Mouse (Mus musculus): ENCODE data around the gene Icosl. TPM values are rescaled to one million over a fixed set of nuclear protein-coding genes. Genes with fewer than 3 reads are reported as not detected.
A peak's percentile ranks its signal among the peaks of the same experiment; 100 is the strongest.

The Icosl gene
- polyA plus RNA-seq, 2 experiments: 2.2 to 2.4 TPM

DNA sequence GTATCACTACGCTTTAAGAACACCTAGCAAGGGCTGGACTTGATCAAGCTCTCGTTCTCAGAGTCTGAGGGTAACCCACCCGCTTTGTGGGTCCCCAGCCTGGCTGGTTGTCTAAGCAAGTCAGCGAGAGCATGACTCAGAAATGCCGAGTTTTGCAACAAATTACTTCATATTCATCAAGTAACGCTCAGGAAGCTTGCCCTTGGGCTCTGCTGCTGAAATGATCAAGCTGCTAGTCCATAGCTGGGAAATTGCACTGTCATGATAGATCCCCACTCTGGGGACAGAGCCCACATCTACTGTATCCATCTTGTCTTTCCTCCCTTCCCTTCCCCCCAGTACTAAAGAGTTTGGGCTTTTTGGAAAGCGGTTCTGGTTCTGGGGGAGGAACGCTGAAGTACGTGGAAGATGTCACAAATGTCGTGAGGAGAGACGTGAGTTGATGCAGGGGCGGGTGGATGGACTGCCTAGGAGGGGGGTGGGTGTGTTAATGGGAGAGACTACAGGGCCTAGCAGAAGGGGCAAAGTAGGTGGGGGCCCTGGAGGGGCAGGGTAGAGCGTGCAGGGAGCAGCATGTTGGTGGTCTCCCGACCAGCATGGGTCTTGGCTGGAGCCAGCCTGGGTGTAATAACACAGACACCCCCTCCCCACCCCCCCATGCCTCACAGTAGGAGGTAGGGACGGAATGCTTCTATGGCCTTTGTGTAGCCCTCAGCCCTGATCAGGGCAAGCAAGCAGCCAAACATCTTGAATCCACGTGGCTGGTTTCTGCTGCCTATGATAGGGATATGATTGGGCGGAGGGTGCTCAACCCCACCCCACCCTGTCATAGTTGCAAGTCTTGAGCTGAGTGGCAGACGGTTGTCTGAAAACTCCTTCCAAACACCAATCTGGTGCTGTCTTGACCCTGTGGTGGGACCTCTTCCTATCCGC lies 14.2 kb upstream of the Icosl start:
- Histone ChIP-seq H3K4me2 (ENCODE audit: low read depth) (no peak overlapping the region), H3K27ac (no peak overlapping the region), H3K9me3 (ENCODE audit: control insufficient read depth, low read length) (no peaks in the 10 kb centered on the region), H3K27me3 (ENCODE audit: control insufficient read depth, insufficient read depth, low read length) (no peaks in the 10 kb centered on the region), H3K4me3 (ENCODE audit: insufficient read depth in 1 of 2, low read depth in 2 of 2, low read length in 2 of 2) (no peak overlapping the region), H3K9ac (replicated peaks) (no peak overlapping the region), H3K36me3 (replicated peaks; ENCODE audit: control insufficient read depth, insufficient read depth, low read depth) (no peaks in the 10 kb centered on the region), H3K4me1 (replicated peaks; ENCODE audit: control insufficient read depth in 2 of 2, insufficient read depth in 2 of 2, low read length in 1 of 2) (peaks cover 0 to 3% of the 10 kb centered on the region in 2 experiments; a peak in 1 of 4 replicates)
- peak in 2 of 3 experiments; percentile 4 to 26 for DNase-seq (ENCODE audit: low read depth in 3 of 3, low spot score in 3 of 3)
- no peak for ATAC-seq (ENCODE audit: insufficient read depth)
- WGBS (ENCODE audit: insufficient replicate concordance): 40% methylated on average over 19 of the region's 19 CpGs
- TF ChIP-seq CTCF (IDR thresholded peaks at IDR 0.05; ENCODE audit: low read depth) (no peak), EP300 (IDR thresholded peaks at IDR 0.05; ENCODE audit: low read depth) (no peak)

GRCm38 (mm10) chr10:78057056-78057455 lies 12.0 kb upstream of the Icosl start:
- H3K9me3 ChIP-seq (ENCODE audit: control insufficient read depth, low read length): no peaks in the 10 kb centered on the region
- no peak for DNase-seq (ENCODE audit: low read depth in 3 of 3, low spot score in 3 of 3)
- 62% methylated on average over 8 of the region's 8 CpGs for WGBS (ENCODE audit: insufficient replicate concordance)
- TF ChIP-seq EP300 (IDR thresholded peaks at IDR 0.05; ENCODE audit: low read depth): no peak
- no peak for TF ChIP-seq CTCF (IDR thresholded peaks at IDR 0.05; ENCODE audit: low read depth)
- H3K36me3 ChIP-seq (replicated peaks; ENCODE audit: control insufficient read depth, insufficient read depth, low read depth): no peaks in the 10 kb centered on the region
- H3K27ac ChIP-seq: no peak overlapping the region
- no peak overlapping the region for H3K4me3 ChIP-seq (ENCODE audit: insufficient read depth in 1 of 2, low read depth in 2 of 2, low read length in 2 of 2)
- no peak overlapping the region for H3K4me2 ChIP-seq (ENCODE audit: low read depth)
- no peak overlapping the region for H3K9ac ChIP-seq (replicated peaks)
- H3K27me3 ChIP-seq (ENCODE audit: control insufficient read depth, insufficient read depth, low read length): no peaks in the 10 kb centered on the region
- peaks cover 0 to 3% of the 10 kb centered on the region in 2 experiments; a peak in 1 of 4 replicates for H3K4me1 ChIP-seq (replicated peaks; ENCODE audit: control insufficient read depth in 2 of 2, insufficient read depth in 2 of 2, low read length in 1 of 2)
- ATAC-seq (ENCODE audit: insufficient read depth): no peak

DNA sequence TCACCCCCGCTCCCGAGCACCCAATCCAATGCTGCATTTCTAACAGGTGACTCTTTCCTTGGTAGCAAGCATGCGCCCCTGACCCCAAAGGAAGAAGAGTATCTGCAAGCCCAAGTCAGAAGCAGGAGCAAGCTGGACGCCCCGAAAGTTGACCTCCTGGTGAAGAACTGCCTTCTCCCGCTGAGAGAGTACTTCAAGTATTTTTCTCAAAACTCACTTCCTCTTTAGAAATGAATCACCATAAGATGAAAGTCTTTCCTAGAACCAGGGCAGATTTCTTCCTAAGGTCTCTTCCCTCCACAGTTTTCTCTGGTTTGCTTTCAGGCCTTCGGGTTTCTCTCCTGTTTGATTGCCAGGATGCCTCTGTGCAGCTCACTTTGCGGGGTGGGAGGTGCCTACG lies 6.0 kb upstream of the Icosl start:
- H3K27me3 ChIP-seq (ENCODE audit: control insufficient read depth, insufficient read depth, low read length): no peaks in the 10 kb centered on the region
- DNase-seq (ENCODE audit: low read depth in 3 of 3, low spot score in 3 of 3): no peak
- H3K9me3 ChIP-seq (ENCODE audit: control insufficient read depth, low read length): no peaks in the 10 kb centered on the region
- no peak overlapping the region for H3K9ac ChIP-seq (replicated peaks)
- H3K4me3 ChIP-seq (ENCODE audit: insufficient read depth in 1 of 2, low read depth in 2 of 2, low read length in 2 of 2): no peak overlapping the region
- H3K36me3 ChIP-seq (replicated peaks; ENCODE audit: control insufficient read depth, insufficient read depth, low read depth): no peaks in the 10 kb centered on the region
- no peak overlapping the region for H3K27ac ChIP-seq
- no peak for ATAC-seq (ENCODE audit: insufficient read depth)
- 53% methylated on average over 9 of the region's 9 CpGs for WGBS (ENCODE audit: insufficient replicate concordance)
- no peak overlapping the region for H3K4me2 ChIP-seq (ENCODE audit: low read depth)
- no peak for TF ChIP-seq EP300 (IDR thresholded peaks at IDR 0.05; ENCODE audit: low read depth)
- TF ChIP-seq CTCF (IDR thresholded peaks at IDR 0.05; ENCODE audit: low read depth): no peak
- no peaks in the 10 kb centered on the region for H3K4me1 ChIP-seq (replicated peaks; ENCODE audit: control insufficient read depth in 2 of 2, insufficient read depth in 2 of 2, low read length in 1 of 2)

GRCm38 (mm10) chr10:78067226-78067625 lies 1.9 kb upstream of the Icosl start:
- H3K4me1 ChIP-seq (replicated peaks; ENCODE audit: control insufficient read depth in 2 of 2, insufficient read depth in 2 of 2, low read length in 1 of 2): no peaks in the 10 kb centered on the region
- no peak for TF ChIP-seq EP300 (IDR thresholded peaks at IDR 0.05; ENCODE audit: low read depth)
- 0 out of 2 replicates have a peak, but pooled peaks have one; percentile 2 for TF ChIP-seq CTCF (IDR thresholded peaks at IDR 0.05; ENCODE audit: low read depth)
- no peak overlapping the region for H3K4me3 ChIP-seq (ENCODE audit: insufficient read depth in 1 of 2, low read depth in 2 of 2, low read length in 2 of 2)
- H3K9me3 ChIP-seq (ENCODE audit: control insufficient read depth, low read length): no peaks in the 10 kb centered on the region
- H3K27me3 ChIP-seq (ENCODE audit: control insufficient read depth, insufficient read depth, low read length): peaks cover 19% of the 10 kb centered on the region
- no peaks in the 10 kb centered on the region for H3K36me3 ChIP-seq (replicated peaks; ENCODE audit: control insufficient read depth, insufficient read depth, low read depth)
- DNase-seq (ENCODE audit: low read depth in 3 of 3, low spot score in 3 of 3): no peak
- WGBS (ENCODE audit: insufficient replicate concordance): 27% methylated on average over 4 of the region's 4 CpGs
- no peak overlapping the region for H3K9ac ChIP-seq (replicated peaks)
- ATAC-seq (ENCODE audit: insufficient read depth): no peak
- no peak overlapping the region for H3K4me2 ChIP-seq (ENCODE audit: low read depth)
- no peak overlapping the region for H3K27ac ChIP-seq

DNA sequence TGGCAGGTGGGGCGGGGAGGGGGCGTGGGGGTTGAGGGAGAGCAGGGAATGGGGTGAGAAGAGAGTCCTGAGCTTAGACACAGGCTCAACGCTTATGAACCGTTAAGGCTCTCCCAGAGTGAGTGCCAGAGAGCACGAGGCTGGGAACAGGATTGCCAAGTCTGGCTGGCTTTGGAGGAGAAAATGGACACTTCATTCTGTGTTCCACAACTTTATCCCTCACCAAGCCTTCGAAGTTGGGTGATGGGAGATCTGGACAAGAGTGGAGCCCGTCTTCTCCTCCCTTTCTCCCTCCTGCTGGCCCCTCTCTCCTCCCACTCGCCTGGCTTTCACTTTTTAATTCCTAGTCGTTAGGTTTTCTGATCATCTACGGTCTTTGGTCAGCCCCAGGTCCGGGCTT lies 561 bp upstream of the Icosl start:
- no peaks in the 10 kb centered on the region for H3K4me1 ChIP-seq (replicated peaks; ENCODE audit: control insufficient read depth in 2 of 2, insufficient read depth in 2 of 2, low read length in 1 of 2)
- peak overlapping the region; percentile 34 to 52; a peak in 3 of 4 replicates for H3K4me3 ChIP-seq (ENCODE audit: insufficient read depth in 1 of 2, low read depth in 2 of 2, low read length in 2 of 2)
- no peak for ATAC-seq (ENCODE audit: insufficient read depth)
- H3K4me2 ChIP-seq (ENCODE audit: low read depth): peak overlapping the region; percentile 52
- 13% methylated on average over 11 of the region's 11 CpGs for WGBS (ENCODE audit: insufficient replicate concordance)
- TF ChIP-seq EP300 (IDR thresholded peaks at IDR 0.05; ENCODE audit: low read depth): no peak
- no peak for TF ChIP-seq CTCF (IDR thresholded peaks at IDR 0.05; ENCODE audit: low read depth)
- no peak overlapping the region for H3K9ac ChIP-seq (replicated peaks)
- no peak for DNase-seq (ENCODE audit: low read depth in 3 of 3, low spot score in 3 of 3)
- no peak overlapping the region for H3K27ac ChIP-seq
- no peaks in the 10 kb centered on the region for H3K9me3 ChIP-seq (ENCODE audit: control insufficient read depth, low read length)
- peaks cover 19% of the 10 kb centered on the region for H3K27me3 ChIP-seq (ENCODE audit: control insufficient read depth, insufficient read depth, low read length)
- H3K36me3 ChIP-seq (replicated peaks; ENCODE audit: control insufficient read depth, insufficient read depth, low read depth): no peaks in the 10 kb centered on the region

All from liver, embryonic 14.5 days (tissue).